Mouse (Mus musculus) adrenal gland, postnatal 0 days (tissue): Measurements from ENCODE around the gene Vmn1r30. TPM values are rescaled to one million over a fixed set of nuclear protein-coding genes. Genes with fewer than 3 reads are reported as not detected.

ENCODE experiments used
- polyA plus RNA-seq: library from polyadenylated mRNA; unstranded; fragments of >200 nt; fragmentation: Nextera tagmentation; extraction: Ambion mirVana; gene quantifications from 2 replicates; pipeline ENCODE4 v1.2.1, GENCODE M21; 2015

Gene Vmn1r30
- polyA plus RNA-seq = not detected in 2 replicates

DNA sequence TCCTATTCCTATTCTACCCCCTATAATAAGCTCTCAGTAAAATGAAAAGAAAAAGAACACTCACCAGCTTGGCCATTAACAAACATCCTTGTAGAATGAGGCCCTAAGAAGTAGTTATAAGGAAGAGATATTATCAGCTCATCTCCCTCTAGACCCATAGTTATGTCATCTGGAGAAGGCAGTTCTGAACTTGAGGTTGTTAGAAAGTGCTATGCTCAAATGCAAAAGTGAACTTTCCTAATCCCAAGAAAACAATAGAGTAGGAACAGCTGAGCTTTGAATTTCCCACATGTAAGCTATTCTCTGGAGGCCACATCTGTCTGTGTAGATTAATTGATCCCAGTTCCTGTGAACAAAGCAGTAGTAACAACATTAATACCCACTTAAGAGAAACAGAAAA, at the start of gene Vmn1r30:
Gene Vmn1r30 (minus strand): TSS at position 101 of the 400 bp plus-strand sequence.

DNA sequence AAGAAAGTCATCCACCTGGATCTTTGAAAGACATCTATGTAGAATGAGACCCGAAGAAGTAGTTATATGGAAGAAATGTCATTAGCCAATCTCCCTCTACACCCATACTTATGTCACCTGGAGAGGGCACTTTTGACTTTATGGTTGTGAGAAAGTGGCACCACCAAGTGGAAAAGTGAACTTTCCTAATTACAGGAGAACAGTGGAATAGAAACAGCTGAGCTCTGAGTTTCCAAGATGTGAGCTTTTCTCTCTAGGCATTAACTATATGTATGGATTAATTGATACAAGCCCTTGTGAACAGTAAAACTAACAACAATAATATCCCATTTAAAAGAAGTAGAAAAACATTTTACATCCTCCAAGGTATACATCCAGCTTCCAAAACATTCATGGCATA, 32.0 kb upstream of the Vmn1r30 start, which contains the start of gene Vmn1r31:
Gene Vmn1r31 (minus strand): TSS at position 101 of the 400 bp plus-strand sequence.

Other genes with a start within 250 kb of the Vmn1r30 start
- not detected in 2 replicates for gene Vmn1r27, start 224.6 kb downstream of the Vmn1r30 start, polyA plus RNA-seq
- not detected in 2 replicates for gene Vmn1r28, start 181.3 kb downstream of the Vmn1r30 start, polyA plus RNA-seq
- gene Vmn1r29, start 141.8 kb downstream of the Vmn1r30 start, polyA plus RNA-seq = not detected in 2 replicates
- not detected in 2 replicates for gene Vmn1r31, start 31.9 kb upstream of the Vmn1r30 start, polyA plus RNA-seq
- gene Abcg2, start 141.1 kb upstream of the Vmn1r30 start, polyA plus RNA-seq = 58.8 and 69.4 TPM in 2 replicates